ENCODE assay signal across 8 mouse cellular contexts in genomic region chr7:133088830-133089261, GRCm38 (mm10). TPM values are rescaled to one million over a fixed set of nuclear protein-coding genes. Genes with fewer than 3 reads are reported as not detected.
A peak's percentile ranks its signal among the peaks of the same experiment; 100 is the strongest.
DNase-seq lines count a peak whose midpoint lies in the region; ATAC-seq and TF ChIP-seq lines count a peak whose summit lies in the region.

No protein-coding gene starts in this region.

- no peak for DNase-seq in hindbrain, embryonic 11.5 days (ENCODE audit: low spot score)
- peak; percentile 82 for DNase-seq in kidney, postnatal 10 days
- DNase-seq in liver, postnatal 0 days, result peak; percentile 30
- peak; percentile 32 to 73 for DNase-seq in right cerebral cortex, adult 2 months (ENCODE audit: low spot score in 2 of 2)
- DNase-seq in thymus, postnatal 36 days, result no peak

- H3K27ac ChIP-seq in hindbrain, embryonic 13.5 days, result peak overlapping the region; percentile 75
- no peak overlapping the region for H3K27ac ChIP-seq in hindbrain, embryonic 11.5 days (ENCODE audit: low read depth, low read length)
- peak overlapping the region; percentile 75 for H3K27ac ChIP-seq in embryonic facial prominence, embryonic 13.5 days
- peak overlapping the region; percentile 46 for H3K27ac ChIP-seq in heart, embryonic 11.5 days (ENCODE audit: low read depth, low read length)
- H3K27ac ChIP-seq in liver, postnatal 0 days (ENCODE audit: low read depth), result no peak overlapping the region

- TF ChIP-seq EP300 in liver, postnatal 0 days (IDR thresholded peaks at IDR 0.05; ENCODE audit: low read depth), result no peak

- ATAC-seq in hindbrain, embryonic 13.5 days (ENCODE audit: low FRiP score), result peak; percentile 52
- ATAC-seq in hindbrain, embryonic 11.5 days (ENCODE audit: low FRiP score), result no peak
- no peak for ATAC-seq in embryonic facial prominence, embryonic 13.5 days (ENCODE audit: insufficient number of reproducible peaks, insufficient read depth, low FRiP score, low TSS enrichment, low read depth)
- 0 out of 2 replicates have a peak, but pooled peaks have one; percentile 16 for ATAC-seq in heart, embryonic 11.5 days (replicated peaks; ENCODE audit: insufficient number of reproducible peaks, low FRiP score, low TSS enrichment)
- ATAC-seq in liver, postnatal 0 days, result no peak

- no peaks in the 10 kb centered on the region for H3K9me3 ChIP-seq in hindbrain, embryonic 13.5 days
- H3K9me3 ChIP-seq in hindbrain, embryonic 11.5 days (ENCODE audit: control insufficient read depth, low read length), result no peaks in the 10 kb centered on the region
- no peaks in the 10 kb centered on the region for H3K9me3 ChIP-seq in embryonic facial prominence, embryonic 13.5 days
- H3K9me3 ChIP-seq in heart, embryonic 11.5 days (replicated peaks; ENCODE audit: control insufficient read depth, low read length), result no peaks in the 10 kb centered on the region
- H3K9me3 ChIP-seq in liver, postnatal 0 days (ENCODE audit: low read length), result no peaks in the 10 kb centered on the region

- TF ChIP-seq CTCF in liver, postnatal 0 days (IDR thresholded peaks at IDR 0.05; ENCODE audit: low read depth), result no peak

- peaks cover 68% of the 10 kb centered on the region for H3K4me1 ChIP-seq in hindbrain, embryonic 13.5 days (replicated peaks)
- H3K4me1 ChIP-seq in hindbrain, embryonic 11.5 days (replicated peaks; ENCODE audit: control insufficient read depth, insufficient read depth, low read length), result no peaks in the 10 kb centered on the region
- peaks cover 47% of the 10 kb centered on the region for H3K4me1 ChIP-seq in embryonic facial prominence, embryonic 13.5 days
- H3K4me1 ChIP-seq in heart, embryonic 11.5 days (ENCODE audit: control insufficient read depth, insufficient read depth, low read length), result peaks cover 46% of the 10 kb centered on the region
- no peaks in the 10 kb centered on the region for H3K4me1 ChIP-seq in liver, postnatal 0 days (ENCODE audit: insufficient read depth)

- no peak overlapping the region for H3K4me3 ChIP-seq in hindbrain, embryonic 13.5 days
- no peak overlapping the region for H3K4me3 ChIP-seq in hindbrain, embryonic 11.5 days (ENCODE audit: low read depth, low read length)
- H3K4me3 ChIP-seq in embryonic facial prominence, embryonic 13.5 days, result no peak overlapping the region
- no peak overlapping the region for H3K4me3 ChIP-seq in heart, embryonic 11.5 days (ENCODE audit: low read depth, low read length)
- no peak overlapping the region for H3K4me3 ChIP-seq in liver, postnatal 0 days (ENCODE audit: low read depth, low read length)

- 32% methylated on average over 11 of the region's 11 CpGs for WGBS in hindbrain, embryonic 13.5 days
- WGBS in hindbrain, embryonic 11.5 days, result 61% methylated on average over 11 of the region's 11 CpGs
- WGBS in embryonic facial prominence, embryonic 13.5 days, result 29% methylated on average over 11 of the region's 11 CpGs
- 34% methylated on average over 11 of the region's 11 CpGs for WGBS in heart, embryonic 11.5 days (ENCODE audit: insufficient replicate concordance)
- 67% methylated on average over 11 of the region's 11 CpGs for WGBS in liver, postnatal 0 days (ENCODE audit: insufficient replicate concordance)

- H3K27me3 ChIP-seq in hindbrain, embryonic 13.5 days, result no peaks in the 10 kb centered on the region
- no peaks in the 10 kb centered on the region for H3K27me3 ChIP-seq in hindbrain, embryonic 11.5 days (ENCODE audit: control insufficient read depth, insufficient read depth, low read length)
- no peaks in the 10 kb centered on the region for H3K27me3 ChIP-seq in embryonic facial prominence, embryonic 13.5 days
- H3K27me3 ChIP-seq in heart, embryonic 11.5 days (ENCODE audit: control insufficient read depth, insufficient read depth, low read length), result no peaks in the 10 kb centered on the region
- no peaks in the 10 kb centered on the region for H3K27me3 ChIP-seq in liver, postnatal 0 days (ENCODE audit: insufficient read depth, low read length)

- H3K9ac ChIP-seq in hindbrain, embryonic 13.5 days, result 0 out of 2 replicates have a peak overlapping the region, but pooled peaks have one; percentile 1
- H3K9ac ChIP-seq in hindbrain, embryonic 11.5 days (ENCODE audit: low read depth, low read length), result no peak overlapping the region
- peak overlapping the region; percentile 32; the same call in 1 of the 2 replicates for H3K9ac ChIP-seq in embryonic facial prominence, embryonic 13.5 days
- no peak overlapping the region for H3K9ac ChIP-seq in heart, embryonic 11.5 days (ENCODE audit: low read depth, low read length)
- no peak overlapping the region for H3K9ac ChIP-seq in liver, postnatal 0 days (replicated peaks)

- H3K4me2 ChIP-seq in hindbrain, embryonic 13.5 days, result peak overlapping the region; percentile 17; the same call in 1 of the 2 replicates
- no peak overlapping the region for H3K4me2 ChIP-seq in hindbrain, embryonic 11.5 days (replicated peaks; ENCODE audit: low read depth, low read length)
- peak overlapping the region; percentile 12 for H3K4me2 ChIP-seq in embryonic facial prominence, embryonic 13.5 days
- peak overlapping the region; percentile 23 for H3K4me2 ChIP-seq in heart, embryonic 11.5 days
- H3K4me2 ChIP-seq in liver, postnatal 0 days (ENCODE audit: low read depth, low read length), result peak overlapping the region; percentile 9; the same call in 1 of the 2 replicates

- H3K36me3 ChIP-seq in hindbrain, embryonic 13.5 days, result no peaks in the 10 kb centered on the region; the same call in 1 of the 2 replicates
- H3K36me3 ChIP-seq in hindbrain, embryonic 11.5 days (ENCODE audit: control insufficient read depth, insufficient read depth, low read length), result no peaks in the 10 kb centered on the region
- peaks cover 8% of the 10 kb centered on the region; the same call in 1 of the 2 replicates for H3K36me3 ChIP-seq in embryonic facial prominence, embryonic 13.5 days
- no peaks in the 10 kb centered on the region for H3K36me3 ChIP-seq in heart, embryonic 11.5 days (ENCODE audit: control insufficient read depth, insufficient read depth, low read length)
- no peaks in the 10 kb centered on the region for H3K36me3 ChIP-seq in liver, postnatal 0 days (replicated peaks; ENCODE audit: insufficient read depth, low read length)

RNA-seq across cellular contexts. Expression of gene Fgfr2, which starts 34.3 kb away (rescaled TPM):
- polyA plus RNA-seq in hindbrain, embryonic 13.5 days (2015; fragmentation: Nextera tagmentation; extraction: Ambion mirVana), result 26.3 and 33.9 TPM in 2 replicates
- polyA plus RNA-seq in hindbrain, embryonic 11.5 days (2014; fragmentation: Nextera tagmentation; extraction: Ambion mirVana), result 71.3 and 80.6 TPM in 2 replicates
- polyA plus RNA-seq in embryonic facial prominence, embryonic 13.5 days (2015; fragmentation: Nextera tagmentation; extraction: Ambion mirVana), result 174 and 195 TPM in 2 replicates
- 24.9 and 27.0 TPM in 2 replicates for polyA plus RNA-seq in heart, embryonic 11.5 days (2014; fragmentation: Nextera tagmentation; extraction: Ambion mirVana)
- 11.2 TPM in 2 replicates for polyA plus RNA-seq in liver, postnatal 0 days (2015; fragmentation: Nextera tagmentation; extraction: Ambion mirVana)

RNA-seq across cellular contexts. Expression of gene Ctbp2, which starts 35.3 kb away (rescaled TPM):
- polyA plus RNA-seq in hindbrain, embryonic 13.5 days (2015; fragmentation: Nextera tagmentation; extraction: Ambion mirVana), result 82.8 and 85.6 TPM in 2 replicates
- 132 and 134 TPM in 2 replicates for polyA plus RNA-seq in hindbrain, embryonic 11.5 days (2014; fragmentation: Nextera tagmentation; extraction: Ambion mirVana)
- 93.4 and 107 TPM in 2 replicates for polyA plus RNA-seq in embryonic facial prominence, embryonic 13.5 days (2015; fragmentation: Nextera tagmentation; extraction: Ambion mirVana)
- polyA plus RNA-seq in heart, embryonic 11.5 days (2014; fragmentation: Nextera tagmentation; extraction: Ambion mirVana), result 59.6 and 62.7 TPM in 2 replicates
- polyA plus RNA-seq in liver, postnatal 0 days (2015; fragmentation: Nextera tagmentation; extraction: Ambion mirVana), result 5.8 and 6.1 TPM in 2 replicates

Comparison
In these comparisons a context has a peak if more than half of its experiments do, and no peak if none do; other contexts are left out.
1. ATAC-seq: peak in hindbrain, embryonic 13.5 days (single experiment) and heart, embryonic 11.5 days (single experiment); none in hindbrain, embryonic 11.5 days (single experiment), embryonic facial prominence, embryonic 13.5 days (single experiment) and liver, postnatal 0 days (single experiment).
2. H3K27ac ChIP-seq: peak in hindbrain, embryonic 13.5 days (single experiment), embryonic facial prominence, embryonic 13.5 days (single experiment) and heart, embryonic 11.5 days (single experiment); none in hindbrain, embryonic 11.5 days (single experiment) and liver, postnatal 0 days (single experiment).
3. H3K9ac ChIP-seq: peak in hindbrain, embryonic 13.5 days (single experiment) and embryonic facial prominence, embryonic 13.5 days (single experiment); none in hindbrain, embryonic 11.5 days (single experiment), heart, embryonic 11.5 days (single experiment) and liver, postnatal 0 days (single experiment).
4. DNase-seq: peak in kidney, postnatal 10 days (single experiment), liver, postnatal 0 days (single experiment) and right cerebral cortex, adult 2 months (2 of 2); none in hindbrain, embryonic 11.5 days (single experiment) and thymus, postnatal 36 days (0 of 2).